Mouse (Mus musculus) forebrain, postnatal 0 days (tissue): Measurements from ENCODE around the gene Noc3l. TPM values are rescaled to one million over a fixed set of nuclear protein-coding genes. Genes with fewer than 3 reads are reported as not detected.

Experiments used
- ATAC-seq: fragments of 200-750 bp; cut with Nextera tagmentation; 2 replicates; pipeline ENCODE4 v1.8.0; 2017; ENCODE audit warnings: mild to moderate bottlenecking, moderate library complexity
- DNase-seq: peaks from one replicate; pipeline ENCODE4 v3.0.0-alpha.2; 2015
- H3K27ac ChIP-seq: fragments of 300-500 bp; sonication (generic); 2 replicates; pipeline ENCODE4 v1.5.1; 2014; ENCODE audit warnings: low read depth, mild to moderate bottlenecking, antibody characterized with exemption, low read length, moderate library complexity, mixed read lengths
- H3K27me3 ChIP-seq: fragments of 300-500 bp; sonication (generic); 2 replicates; pipeline ENCODE4 v1.6.1; 2014; ENCODE audit warnings: mild to moderate bottlenecking, low read length, mixed read lengths; ENCODE audit not compliant: insufficient read depth
- H3K36me3 ChIP-seq: fragments of 300-500 bp; sonication (generic); 2 replicates; pipeline ENCODE4 v1.6.1; 2014; ENCODE audit warnings: mild to moderate bottlenecking, moderate library complexity; ENCODE audit not compliant: insufficient read depth
- H3K4me1 ChIP-seq: fragments of 300-500 bp; sonication (generic); 2 replicates; pipeline ENCODE4 v1.6.1; 2014; ENCODE audit warnings: antibody characterized with exemption; ENCODE audit not compliant: insufficient read depth
- H3K4me2 ChIP-seq: fragments of 300-500 bp; sonication (generic); 2 replicates; pipeline ENCODE4 v1.6.1; 2014; ENCODE audit warnings: low read depth, mild to moderate bottlenecking, moderate library complexity
- H3K4me3 ChIP-seq: fragments of 300-500 bp; sonication (generic); 2 replicates; pipeline ENCODE4 v1.5.1; 2014; ENCODE audit warnings: low read depth, low read length, mixed read lengths
- H3K9ac ChIP-seq: fragments of 300-500 bp; sonication (generic); 2 replicates; pipeline ENCODE4 v1.6.1; 2014; ENCODE audit warnings: mild to moderate bottlenecking
- H3K9me3 ChIP-seq: fragments of 300-500 bp; sonication (generic); 2 replicates; pipeline ENCODE4 v1.6.1; 2016; ENCODE audit warnings: low read length
- CTCF ChIP-seq: sonication (generic); IDR thresholded peaks from 2 replicates; pipeline ENCODE4 v1.5.1; 2016; ENCODE audit warnings: antibody characterized with exemption, control low read depth, low read depth
- WGBS: fragments of 180-500 bp; shearing (Covaris S2); extraction: QIAGEN DNeasy Blood & Tissue Kit; methylation state at CpG from one replicate; pipeline ENCODE4 v1.1.7; 2014; 5-methylcytosine and 5-hydroxymethylcytosine counted together
- polyA plus RNA-seq: library from polyadenylated mRNA; unstranded; fragments of >200 nt; fragmentation: Nextera tagmentation; extraction: Ambion mirVana; gene quantifications from 2 replicates; pipeline ENCODE4 v1.2.1, GENCODE M21; 2015
- total RNA-seq: library from RNA; depleted of rRNA; stranded (reverse); fragments of >200 nt; gene quantifications from 2 replicates; pipeline ENCODE4 v1.2.3, GENCODE M21; 2014; rRNA removed

The Noc3l gene
- total RNA-seq (11.8 and 12.0 TPM in 2 replicates), polyA plus RNA-seq (1.5 and 1.9 TPM in 2 replicates)

DNA sequence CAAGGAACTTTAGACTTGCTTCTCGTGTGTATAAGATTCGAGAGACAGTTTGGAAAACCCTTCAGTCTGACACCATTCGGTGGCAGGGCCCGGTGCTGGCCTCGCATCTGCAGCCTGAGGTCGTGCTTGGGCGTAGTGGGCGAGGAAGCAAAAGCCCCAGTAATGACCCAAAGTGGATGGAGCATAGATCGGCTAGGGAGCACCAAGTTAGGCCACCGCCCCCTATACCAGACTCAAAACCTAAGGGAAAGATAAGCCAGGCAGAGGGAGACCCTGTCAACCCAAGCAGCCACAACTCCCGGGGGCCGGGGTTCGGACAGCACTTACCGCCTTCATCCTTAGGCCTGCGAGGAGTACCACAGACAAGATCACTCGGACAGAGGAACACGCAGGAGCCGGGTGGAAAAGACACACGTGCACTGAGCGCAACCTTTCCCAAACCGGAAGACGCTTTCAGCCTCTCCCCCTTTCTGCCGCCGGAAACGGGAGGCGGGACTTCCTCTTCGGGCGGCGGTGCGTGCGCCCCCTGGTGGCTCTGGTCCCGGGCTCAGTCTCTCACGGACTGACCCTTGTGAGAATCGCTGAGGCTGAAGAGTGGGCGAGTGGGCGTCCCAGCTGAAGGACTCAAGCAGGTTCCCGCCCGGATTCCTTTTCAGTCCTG, at the start of gene Noc3l:
Noc3l (minus strand) TSS at position 472 of the 661 bp plus-strand sequence.
- WGBS, result under 1% methylated on average over 38 of the region's 38 CpGs
- H3K27ac ChIP-seq, result peak within 1 kb of the TSS; percentile 64; the same call in 1 of the 2 replicates
- peaks cover 9% of the 10 kb centered on the region for H3K4me1 ChIP-seq
- H3K4me2 ChIP-seq, result peak within 1 kb of the TSS; percentile 83
- no peaks in the 10 kb centered on the region for H3K9me3 ChIP-seq
- peaks cover 24% of the 10 kb centered on the region for H3K36me3 ChIP-seq
- TF ChIP-seq CTCF, result peak; percentile 98
- peak within 1 kb of the TSS; percentile 71 for H3K9ac ChIP-seq
- peak within 1 kb of the TSS; percentile 65 for H3K4me3 ChIP-seq
- no peaks in the 10 kb centered on the region for H3K27me3 ChIP-seq
- DNase-seq (peak; percentile 94), ATAC-seq (peak; percentile 98)

DNA sequence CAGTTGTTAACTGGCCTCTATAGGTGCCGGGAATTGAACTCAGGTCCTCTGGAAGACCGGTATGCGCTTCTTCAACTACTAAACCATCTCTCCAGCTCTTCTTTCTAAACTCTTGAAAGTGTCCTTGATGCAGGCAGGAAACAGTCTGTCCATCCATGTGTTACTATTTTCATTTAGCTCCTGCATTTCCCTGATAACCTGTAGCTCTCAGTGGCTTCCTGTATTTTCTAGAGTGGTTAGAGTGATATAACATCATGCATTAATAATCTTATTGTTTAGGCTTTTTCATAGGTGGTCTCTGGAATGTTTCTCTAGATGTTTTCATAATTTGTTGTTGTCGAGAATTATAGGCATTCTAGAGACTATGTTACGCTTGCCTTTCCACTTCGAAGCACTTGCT, 43.5 kb upstream of the Noc3l start:
- no peak for TF ChIP-seq CTCF
- Histone ChIP-seq H3K27ac (no peak overlapping the region), H3K9me3 (no peaks in the 10 kb centered on the region), H3K4me1 (no peaks in the 10 kb centered on the region), H3K9ac (no peak overlapping the region), H3K36me3 (no peaks in the 10 kb centered on the region), H3K4me2 (no peak overlapping the region), H3K4me3 (no peak overlapping the region), H3K27me3 (no peaks in the 10 kb centered on the region)
- DNase-seq (no peak), ATAC-seq (no peak)
- WGBS, result 94% methylated on average over 6 of the region's 6 CpGs

DNA sequence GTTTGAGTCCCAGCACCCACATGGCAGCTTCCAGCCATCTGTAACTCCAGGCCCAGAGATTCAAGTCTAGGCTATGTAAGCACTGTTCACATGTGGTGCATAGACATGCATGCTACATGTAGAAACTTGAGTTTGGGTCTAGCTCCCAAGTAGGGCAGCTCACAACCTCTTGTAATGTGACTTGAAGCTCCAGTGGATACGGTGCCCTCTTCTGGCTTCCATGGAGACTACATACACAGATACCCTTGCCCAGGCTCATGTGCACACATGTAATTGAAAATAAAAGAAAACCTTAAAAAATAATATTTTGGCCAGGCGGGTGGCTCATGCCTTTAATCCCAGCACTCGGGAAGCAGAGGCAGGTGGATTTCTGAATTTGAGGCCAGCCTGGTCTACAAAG, 39.2 kb upstream of the Noc3l start:
- H3K4me2 ChIP-seq, result no peak overlapping the region
- H3K27ac ChIP-seq, result no peak overlapping the region
- H3K4me3 ChIP-seq, result no peak overlapping the region
- no peak for TF ChIP-seq CTCF
- H3K9me3 ChIP-seq, result no peaks in the 10 kb centered on the region
- WGBS, result 98% methylated on average over 3 of the region's 3 CpGs
- H3K36me3 ChIP-seq, result no peaks in the 10 kb centered on the region; the same call in 1 of the 2 replicates
- H3K4me1 ChIP-seq, result no peaks in the 10 kb centered on the region
- H3K9ac ChIP-seq, result no peak overlapping the region
- ATAC-seq, result no peak
- DNase-seq, result no peak
- no peaks in the 10 kb centered on the region for H3K27me3 ChIP-seq

DNA sequence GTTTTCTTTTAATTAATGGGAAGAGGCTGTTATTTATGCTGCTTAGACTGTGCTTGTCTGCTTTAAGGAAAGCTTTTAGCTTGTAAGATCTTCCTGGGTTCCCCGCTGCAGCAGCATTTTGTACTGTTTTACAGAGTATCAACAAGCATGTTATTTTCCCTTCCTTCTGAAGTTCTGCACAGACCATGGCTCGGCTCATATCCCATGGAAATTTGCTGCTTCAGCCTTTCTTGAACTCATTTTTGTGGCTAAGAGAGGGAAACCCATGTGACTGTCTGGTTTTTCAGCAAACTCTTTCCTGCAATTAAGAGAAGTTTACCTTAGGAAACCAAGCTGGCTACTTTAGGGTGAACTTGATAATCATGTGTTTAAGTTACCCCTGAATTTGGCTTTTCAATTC, 27.3 kb upstream of the Noc3l start:
- TF ChIP-seq CTCF, result no peak
- no peak overlapping the region for H3K4me2 ChIP-seq
- no peaks in the 10 kb centered on the region for H3K9me3 ChIP-seq
- no peak overlapping the region for H3K9ac ChIP-seq
- ATAC-seq (no peak), DNase-seq (no peak)
- no peak overlapping the region for H3K27ac ChIP-seq
- H3K4me1 ChIP-seq, result no peaks in the 10 kb centered on the region
- H3K36me3 ChIP-seq, result no peaks in the 10 kb centered on the region
- H3K27me3 ChIP-seq, result no peaks in the 10 kb centered on the region
- WGBS, result 79% methylated on average over 2 of the region's 2 CpGs
- H3K4me3 ChIP-seq, result no peak overlapping the region

DNA sequence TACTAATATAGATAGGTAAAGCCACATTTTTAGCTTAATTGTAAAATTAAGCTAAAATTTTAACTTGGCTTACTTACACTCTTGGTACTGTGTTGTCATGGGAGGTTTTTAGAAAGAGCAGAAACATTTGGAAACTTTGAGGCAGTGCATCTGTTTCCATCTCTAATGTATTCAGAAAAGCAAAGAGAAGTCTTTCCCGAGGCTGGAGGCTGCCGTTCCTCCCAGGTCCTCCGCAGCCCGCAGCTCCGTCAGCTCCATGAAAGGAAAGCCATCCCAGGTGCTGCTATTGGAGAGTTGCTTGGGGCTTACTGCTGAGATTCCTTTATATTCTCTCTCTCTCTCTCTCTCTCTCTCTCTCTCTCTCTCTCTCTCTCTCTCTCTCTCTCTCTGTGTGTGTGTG, 25.8 kb upstream of the Noc3l start:
- no peak for TF ChIP-seq CTCF
- WGBS, result 39% methylated on average over 5 of the region's 5 CpGs
- H3K4me2 ChIP-seq, result no peak overlapping the region

DNA sequence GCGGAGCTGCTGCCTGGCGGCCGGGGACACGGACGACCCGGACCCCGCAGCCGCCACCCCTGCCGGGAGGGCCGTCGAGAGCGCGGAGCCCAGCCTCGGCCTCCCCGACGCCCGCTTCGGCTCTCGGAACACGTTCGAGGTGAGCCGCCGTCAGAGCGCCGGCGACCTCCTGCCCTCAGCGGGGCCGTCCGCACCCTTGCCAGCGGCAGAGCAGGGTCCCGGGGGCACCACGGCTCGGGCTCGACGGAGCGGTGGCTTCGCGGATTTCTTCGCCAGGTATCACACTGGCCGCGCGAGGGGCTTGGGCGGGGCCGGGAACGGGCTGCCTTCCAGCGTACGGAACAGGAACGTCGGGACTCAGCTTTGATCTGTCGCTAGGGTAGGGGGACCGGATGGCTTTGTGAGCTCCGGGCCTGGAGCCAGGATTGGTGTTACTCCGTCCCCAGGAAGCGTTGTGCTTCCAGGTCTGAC, 18.2 kb upstream of the Noc3l start:
- H3K4me1 ChIP-seq, result peaks cover 4% of the 10 kb centered on the region; the same call in 1 of the 2 replicates
- peak overlapping the region; percentile 88 for H3K9ac ChIP-seq
- DNase-seq (peak; percentile 65), ATAC-seq (peak; percentile 44)
- no peak for TF ChIP-seq CTCF
- H3K4me3 ChIP-seq, result peak overlapping the region; percentile 91
- H3K4me2 ChIP-seq, result peak overlapping the region; percentile 56
- H3K9me3 ChIP-seq, result no peaks in the 10 kb centered on the region
- no peaks in the 10 kb centered on the region for H3K36me3 ChIP-seq
- peak overlapping the region; percentile 94 for H3K27ac ChIP-seq
- H3K27me3 ChIP-seq, result no peaks in the 10 kb centered on the region
- under 1% methylated on average over 54 of the region's 54 CpGs for WGBS

More for the DNA sequence above, 25.8 kb upstream of the Noc3l start:
- ATAC-seq, result no peak
- Histone ChIP-seq H3K36me3 (no peaks in the 10 kb centered on the region), H3K27ac (no peak overlapping the region), H3K4me1 (no peaks in the 10 kb centered on the region), H3K9me3 (no peaks in the 10 kb centered on the region), H3K27me3 (no peaks in the 10 kb centered on the region), H3K9ac (no peak overlapping the region), H3K4me3 (no peak overlapping the region)
- DNase-seq, result no peak

DNA sequence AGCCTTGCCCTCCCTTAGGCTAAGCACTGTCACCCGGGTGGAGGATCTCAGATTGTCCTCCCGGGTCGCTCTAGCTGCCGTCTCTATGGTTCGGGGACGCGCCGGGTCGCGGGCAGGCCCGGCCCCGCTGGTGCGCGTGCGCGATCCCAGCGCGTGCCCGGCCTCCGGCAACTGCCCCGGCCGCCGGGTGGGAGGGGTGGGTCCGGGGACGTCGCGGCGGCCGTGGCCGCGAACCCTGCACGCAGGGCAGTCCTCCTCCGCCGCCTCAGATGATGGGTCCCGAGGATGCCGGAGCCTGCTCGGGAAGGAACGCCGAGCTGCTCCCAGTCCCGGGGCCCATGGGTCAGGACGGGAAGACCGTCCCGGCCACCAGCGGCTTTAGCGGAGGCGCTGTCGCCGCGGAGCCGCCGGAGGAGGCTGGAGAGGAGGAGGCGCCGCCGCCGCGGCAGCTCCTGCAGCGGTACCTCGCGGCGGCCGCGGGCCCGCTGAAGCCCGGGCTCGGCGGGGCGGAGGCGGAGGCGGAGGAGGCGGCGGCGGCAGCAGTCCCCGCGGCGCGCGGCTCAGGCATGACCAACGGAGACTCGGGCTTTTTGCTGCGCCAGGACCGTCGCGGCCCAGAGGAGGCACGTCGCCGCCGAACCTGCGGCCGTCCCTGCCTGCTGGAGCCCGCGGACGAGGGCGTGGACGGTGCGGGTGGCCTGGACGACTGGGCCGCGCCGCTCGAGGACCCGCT, 17.6 kb upstream of the Noc3l start, which contains the start of gene Tbc1d12:
Tbc1d12 (plus strand) TSS at position 142 of the 733 bp plus-strand sequence.
- Histone ChIP-seq H3K9me3 (no peaks in the 10 kb centered on the region), H3K4me1 (peaks cover 4% of the 10 kb centered on the region; the same call in 1 of the 2 replicates), H3K9ac (peak within 1 kb of the TSS; percentile 88), H3K27me3 (no peaks in the 10 kb centered on the region), H3K4me3 (peak within 1 kb of the TSS; percentile 91), H3K36me3 (no peaks in the 10 kb centered on the region), H3K27ac (peak within 1 kb of the TSS; percentile 94), H3K4me2 (peak within 1 kb of the TSS; percentile 56)
- WGBS, result 3% methylated on average over 61 of the region's 101 CpGs
- ATAC-seq (peak; percentile 95), DNase-seq (peak; percentile 92)
- TF ChIP-seq CTCF, result 0 out of 2 replicates have a peak, but pooled peaks have one; percentile 1
